Mouse (Mus musculus) embryonic facial prominence, embryonic 14.5 days (tissue): ENCODE results near the gene Nrxn3. TPM values are rescaled to one million over a fixed set of nuclear protein-coding genes. Genes with fewer than 3 reads are reported as not detected.
A peak's percentile ranks its signal among the peaks of the same experiment; 100 is the strongest.

ENCODE experiments used
- ATAC-seq: fragments of 200-750 bp; cut with Nextera tagmentation; 2 replicates; pipeline ENCODE4 v1.8.0; 2017; ENCODE audit warnings: low read depth, moderate number of reproducible peaks, moderate TSS enrichment
- DNase-seq: peaks from one replicate; pipeline ENCODE4 v3.0.0-alpha.2; 2015; ENCODE audit warnings: low spot score
- H3K27ac ChIP-seq: fragments of 300-500 bp; sonication (generic); replicated peaks from 2 replicates; pipeline ENCODE4 v1.5.1; 2014; ENCODE audit warnings: low read depth, mild to moderate bottlenecking, low read length, moderate library complexity
- H3K27me3 ChIP-seq: fragments of 300-500 bp; sonication (generic); replicated peaks from 2 replicates; pipeline ENCODE4 v1.6.1; 2014; ENCODE audit warnings: low read length; ENCODE audit not compliant: control insufficient read depth, insufficient read depth
- H3K36me3 ChIP-seq: fragments of 300-500 bp; sonication (generic); 2 replicates; pipeline ENCODE4 v1.6.1; 2014; ENCODE audit warnings: low read length, mixed read lengths; ENCODE audit not compliant: control insufficient read depth, insufficient read depth
- H3K4me1 ChIP-seq: fragments of 300-500 bp; sonication (generic); 2 replicates; pipeline ENCODE4 v1.6.1; 2014; ENCODE audit warnings: antibody characterized with exemption, low read length; ENCODE audit not compliant: control insufficient read depth, insufficient read depth
- H3K4me2 ChIP-seq: fragments of 300-500 bp; sonication (generic); 2 replicates; pipeline ENCODE4 v1.6.1; 2014; ENCODE audit warnings: low read depth, mild to moderate bottlenecking, low read length, moderate library complexity, mixed read lengths
- H3K4me3 ChIP-seq: fragments of 300-500 bp; sonication (generic); 2 replicates; pipeline ENCODE4 v1.5.1; 2014; ENCODE audit warnings: low read depth, mild to moderate bottlenecking, low read length
- H3K9ac ChIP-seq: fragments of 300-500 bp; sonication (generic); 2 replicates; pipeline ENCODE4 v1.6.1; 2014; ENCODE audit warnings: low read depth, mild to moderate bottlenecking, low read length, moderate library complexity, mixed read lengths
- H3K9me3 ChIP-seq: fragments of 300-500 bp; sonication (generic); 2 replicates; pipeline ENCODE4 v1.6.1; 2016; ENCODE audit warnings: low read length; ENCODE audit not compliant: control insufficient read depth
- WGBS: fragments of 180-500 bp; shearing (Covaris S2); extraction: QIAGEN DNeasy Blood & Tissue Kit; methylation state at CpG from one replicate; pipeline ENCODE4 v1.1.7; 2014; 5-methylcytosine and 5-hydroxymethylcytosine counted together
- polyA plus RNA-seq: library from polyadenylated mRNA; unstranded; fragments of >200 nt; fragmentation: Nextera tagmentation; extraction: Ambion mirVana; gene quantifications from 2 replicates; pipeline ENCODE4 v1.2.1, GENCODE M21; 2014

Nrxn3 gene
- polyA plus RNA-seq, 1 experiment from 2014 or later, result 2.6 TPM

DNA sequence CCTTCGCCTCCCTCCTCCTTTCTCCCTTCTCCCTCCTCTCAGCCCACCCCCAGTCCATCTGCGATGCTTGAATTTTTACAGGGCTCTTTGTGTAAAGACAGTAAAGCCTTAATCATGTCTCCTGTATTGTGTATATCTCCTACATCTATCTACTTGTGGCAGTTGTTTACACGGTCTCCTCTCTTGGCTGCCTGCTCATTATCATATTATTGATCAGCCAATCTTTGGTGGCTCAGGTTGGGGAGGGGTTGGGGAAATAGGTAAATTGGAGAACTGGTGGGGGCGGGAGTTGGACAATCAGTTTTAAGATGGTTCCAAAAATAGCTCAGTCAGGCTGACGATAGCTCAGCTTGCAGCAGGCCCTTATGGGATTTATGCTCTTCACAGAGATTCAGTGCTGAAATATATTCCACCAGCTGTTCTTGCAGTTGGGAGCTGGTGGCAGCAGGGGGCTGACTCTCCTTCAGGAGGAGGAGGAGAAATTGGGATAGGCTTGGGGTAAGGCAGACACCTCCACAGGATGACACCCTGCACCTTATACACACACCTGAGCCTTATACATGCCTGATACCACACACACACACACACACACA, 654.5 kb downstream of the Nrxn3 start:
- H3K27ac ChIP-seq, result no peak overlapping the region
- H3K36me3 ChIP-seq, result no peaks in the 10 kb centered on the region
- no peak overlapping the region for H3K9ac ChIP-seq
- ATAC-seq (no peak), DNase-seq (peak; percentile 23)
- H3K9me3 ChIP-seq, result no peaks in the 10 kb centered on the region
- H3K27me3 ChIP-seq, result no peaks in the 10 kb centered on the region
- no peaks in the 10 kb centered on the region for H3K4me1 ChIP-seq
- no peak overlapping the region for H3K4me3 ChIP-seq
- 41% methylated on average over 5 of the region's 5 CpGs for WGBS
- no peak overlapping the region for H3K4me2 ChIP-seq

DNA sequence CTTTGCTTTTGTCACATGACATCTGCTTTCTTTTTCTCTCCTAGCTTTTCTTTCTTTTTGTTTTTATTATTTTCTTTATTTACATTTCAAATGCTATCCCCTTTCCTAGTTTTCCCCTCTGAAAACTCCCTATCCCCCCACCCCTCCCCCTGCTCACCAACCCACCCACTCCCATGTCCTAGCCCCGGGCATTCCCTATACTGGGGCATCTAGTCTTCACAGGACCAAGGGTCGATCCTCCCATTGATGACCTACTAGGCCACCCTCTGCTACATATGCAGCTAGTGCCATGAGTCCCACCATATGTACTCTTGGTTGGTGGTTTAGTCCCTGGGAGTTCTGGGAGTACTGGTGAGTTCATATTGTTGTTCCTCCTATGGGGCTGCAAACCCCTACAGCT, 655.0 kb downstream of the Nrxn3 start:
- H3K27me3 ChIP-seq, result no peaks in the 10 kb centered on the region
- H3K9ac ChIP-seq, result no peak overlapping the region
- H3K4me3 ChIP-seq, result no peak overlapping the region
- DNase-seq (no peak), ATAC-seq (no peak)
- WGBS, result 90% methylated on average over 2 of the region's 2 CpGs
- H3K4me2 ChIP-seq, result no peak overlapping the region
- H3K9me3 ChIP-seq, result no peaks in the 10 kb centered on the region
- H3K36me3 ChIP-seq, result no peaks in the 10 kb centered on the region
- no peak overlapping the region for H3K27ac ChIP-seq
- no peaks in the 10 kb centered on the region for H3K4me1 ChIP-seq

DNA sequence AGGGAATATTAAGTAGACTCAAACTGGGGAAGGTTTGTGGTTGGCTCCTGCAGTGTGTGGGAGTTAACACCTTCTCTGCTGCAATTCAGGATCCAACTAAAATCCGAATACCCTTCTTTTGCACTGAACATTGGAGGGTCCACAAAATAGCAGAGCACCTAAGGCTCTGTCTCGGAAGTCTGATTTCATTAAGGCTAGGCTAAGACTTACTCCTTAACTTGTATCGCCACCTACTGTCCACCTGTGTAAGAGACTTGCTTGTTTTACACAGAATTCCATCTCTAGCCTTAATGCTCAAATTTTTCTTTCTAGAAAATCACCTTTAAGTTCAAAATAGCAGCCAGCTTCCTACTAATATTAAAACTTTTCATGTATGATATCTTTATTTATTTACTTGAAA, 660.6 kb downstream of the Nrxn3 start:
- ATAC-seq (no peak), DNase-seq (peak; percentile 63)
- Histone ChIP-seq H3K27ac (no peak overlapping the region), H3K9me3 (no peaks in the 10 kb centered on the region), H3K4me3 (no peak overlapping the region), H3K9ac (no peak overlapping the region), H3K4me2 (no peak overlapping the region), H3K36me3 (no peaks in the 10 kb centered on the region), H3K27me3 (no peaks in the 10 kb centered on the region), H3K4me1 (no peaks in the 10 kb centered on the region)
- 8% methylated on average over 3 of the region's 3 CpGs for WGBS

DNA sequence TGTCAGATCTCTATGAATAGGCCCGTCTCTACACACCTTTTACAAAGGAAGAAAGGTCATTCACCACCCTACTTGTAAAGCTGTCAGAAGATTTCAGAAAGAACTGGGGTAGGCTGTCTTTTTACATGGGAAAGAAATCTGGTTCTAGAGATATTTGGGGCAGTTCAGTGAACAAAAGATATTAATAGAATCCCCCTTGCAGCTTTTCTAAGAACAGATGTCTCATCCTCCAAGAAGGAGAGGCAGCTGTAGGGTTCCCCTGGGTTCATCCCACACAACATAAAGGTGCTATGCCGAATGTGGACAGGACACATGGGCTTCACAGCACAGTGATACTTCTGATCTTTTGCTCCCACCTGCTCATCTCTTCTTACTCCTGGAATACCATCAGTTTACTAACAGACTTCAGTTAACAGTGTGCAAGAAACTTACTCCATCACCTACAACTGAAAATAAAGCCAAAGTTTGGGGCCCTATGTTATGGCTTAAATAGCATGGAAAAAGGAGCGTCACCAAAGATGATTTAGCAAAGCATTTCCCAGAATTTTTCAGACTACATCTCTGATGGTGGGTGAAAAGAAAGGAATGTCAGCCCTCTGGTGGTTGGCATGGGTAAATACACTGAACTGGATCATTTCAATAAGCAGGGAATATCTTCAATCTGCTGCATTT, 672.6 kb downstream of the Nrxn3 start:
- peak; percentile 13 for DNase-seq
- no peaks in the 10 kb centered on the region for H3K9me3 ChIP-seq
- ATAC-seq, result no peak
- WGBS, result 49% methylated on average over 3 of the region's 3 CpGs
- no peaks in the 10 kb centered on the region for H3K27me3 ChIP-seq
- H3K27ac ChIP-seq, result no peak overlapping the region
- no peak overlapping the region for H3K9ac ChIP-seq
- H3K4me2 ChIP-seq, result no peak overlapping the region
- H3K4me3 ChIP-seq, result no peak overlapping the region
- no peaks in the 10 kb centered on the region for H3K36me3 ChIP-seq
- H3K4me1 ChIP-seq, result no peaks in the 10 kb centered on the region

DNA sequence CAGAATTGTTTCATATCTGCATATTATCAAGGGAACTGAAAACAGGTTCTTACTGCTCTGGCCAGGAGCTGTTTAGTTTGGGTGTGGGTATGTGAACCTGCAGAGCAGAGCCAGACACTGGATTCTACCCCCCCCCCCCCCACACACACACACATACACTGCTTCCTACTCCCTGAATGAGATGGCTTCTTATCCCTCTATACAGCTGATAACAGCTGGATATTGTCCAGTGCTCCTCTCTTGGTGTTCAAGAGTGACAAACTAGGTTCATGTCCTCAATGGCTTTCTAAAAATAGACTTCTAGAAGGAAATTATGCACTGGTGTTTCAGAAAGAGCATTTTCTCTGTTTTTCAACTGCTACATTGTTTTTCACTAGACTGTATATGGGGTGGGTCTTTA, 713.8 kb downstream of the Nrxn3 start:
- no peak for ATAC-seq

DNA sequence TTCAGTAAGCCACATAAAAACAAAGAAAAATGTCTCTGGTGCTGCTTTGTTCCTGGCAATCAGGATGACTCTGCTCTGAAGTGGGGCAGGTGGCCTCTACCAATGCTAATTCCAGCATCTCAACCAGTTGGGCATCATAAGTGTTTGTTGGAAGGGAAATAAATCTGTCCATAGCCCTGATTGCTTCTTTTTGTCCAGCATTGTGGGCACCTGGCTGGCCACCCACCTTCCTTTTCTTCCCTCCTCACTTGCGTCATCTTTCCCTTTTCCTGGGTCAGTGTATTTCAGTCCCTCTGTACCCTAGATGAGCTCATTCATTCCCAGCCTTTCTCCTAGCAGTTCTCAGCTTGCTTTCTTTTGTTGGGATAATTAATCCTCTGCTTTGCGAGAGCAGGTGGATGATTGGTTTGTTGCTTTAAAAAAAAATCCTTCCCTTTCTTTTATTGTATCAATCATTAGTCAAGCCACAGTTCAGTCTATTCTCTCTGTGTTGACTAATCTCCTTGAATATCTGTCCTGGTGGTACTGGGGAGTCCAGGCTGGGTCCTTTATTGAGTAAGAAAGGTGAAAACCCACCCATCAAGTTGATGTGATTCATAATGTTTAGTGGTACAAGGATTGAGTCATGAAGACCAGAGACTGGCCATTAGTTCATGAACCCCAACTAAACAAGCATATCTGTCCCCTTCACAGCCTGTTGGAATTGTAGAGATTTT, 719.8 kb downstream of the Nrxn3 start:
- no peaks in the 10 kb centered on the region for H3K4me1 ChIP-seq
- H3K4me2 ChIP-seq, result no peak overlapping the region
- ATAC-seq (no peak), DNase-seq (no peak)
- no peak overlapping the region for H3K27ac ChIP-seq
- H3K9ac ChIP-seq, result no peak overlapping the region
- WGBS, result 47% methylated on average over 2 of the region's 2 CpGs
- H3K36me3 ChIP-seq, result no peaks in the 10 kb centered on the region
- H3K4me3 ChIP-seq, result no peak overlapping the region
- no peaks in the 10 kb centered on the region for H3K9me3 ChIP-seq
- H3K27me3 ChIP-seq, result no peaks in the 10 kb centered on the region

More for the DNA sequence above, 713.8 kb downstream of the Nrxn3 start:
- H3K27me3 ChIP-seq, result no peaks in the 10 kb centered on the region
- no peak overlapping the region for H3K27ac ChIP-seq
- no peak overlapping the region for H3K9ac ChIP-seq
- H3K4me1 ChIP-seq, result no peaks in the 10 kb centered on the region
- H3K4me3 ChIP-seq, result no peak overlapping the region
- no peak for DNase-seq
- no peak overlapping the region for H3K4me2 ChIP-seq
- H3K9me3 ChIP-seq, result no peaks in the 10 kb centered on the region
- H3K36me3 ChIP-seq, result no peaks in the 10 kb centered on the region

DNA sequence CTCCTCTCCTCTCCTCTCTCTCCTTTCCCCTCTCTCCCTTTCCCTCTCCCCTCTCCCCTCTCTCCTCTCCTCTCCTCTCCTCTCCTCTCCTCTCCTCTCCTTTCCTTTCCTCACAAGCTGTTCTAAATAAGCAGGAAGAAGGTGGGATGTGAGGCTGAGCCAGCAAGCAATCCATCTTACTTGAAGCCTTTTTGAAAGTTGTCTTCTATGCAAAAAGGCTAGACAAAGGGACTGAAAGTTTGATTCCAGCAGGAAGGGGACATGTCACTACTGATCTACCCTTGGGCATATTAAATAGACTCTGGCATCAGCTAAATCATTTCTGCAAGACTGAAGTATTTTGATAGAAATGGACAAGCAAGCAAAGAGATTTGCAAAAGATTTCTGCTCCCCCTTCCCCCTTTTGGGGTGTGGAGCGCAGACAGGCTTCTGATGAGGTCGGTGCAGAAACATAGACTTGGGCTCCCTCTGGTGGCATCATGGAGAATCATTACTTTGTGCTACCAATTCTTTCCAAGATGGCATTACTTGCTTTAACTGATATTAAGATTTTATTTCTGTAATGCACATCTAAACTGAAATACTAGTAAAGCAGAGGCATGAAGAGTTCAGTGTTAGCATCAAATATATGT, 728.1 kb downstream of the Nrxn3 start:
- H3K4me2 ChIP-seq, result no peak overlapping the region
- no peaks in the 10 kb centered on the region for H3K36me3 ChIP-seq
- H3K4me1 ChIP-seq, result no peaks in the 10 kb centered on the region
- 3% methylated on average over 2 of the region's 2 CpGs for WGBS
- no peak overlapping the region for H3K27ac ChIP-seq
- ATAC-seq (peak; percentile 47; the same call in 1 of the 2 replicates), DNase-seq (peak; percentile 64)
- no peaks in the 10 kb centered on the region for H3K9me3 ChIP-seq
- no peak overlapping the region for H3K9ac ChIP-seq
- no peak overlapping the region for H3K4me3 ChIP-seq
- H3K27me3 ChIP-seq, result no peaks in the 10 kb centered on the region

DNA sequence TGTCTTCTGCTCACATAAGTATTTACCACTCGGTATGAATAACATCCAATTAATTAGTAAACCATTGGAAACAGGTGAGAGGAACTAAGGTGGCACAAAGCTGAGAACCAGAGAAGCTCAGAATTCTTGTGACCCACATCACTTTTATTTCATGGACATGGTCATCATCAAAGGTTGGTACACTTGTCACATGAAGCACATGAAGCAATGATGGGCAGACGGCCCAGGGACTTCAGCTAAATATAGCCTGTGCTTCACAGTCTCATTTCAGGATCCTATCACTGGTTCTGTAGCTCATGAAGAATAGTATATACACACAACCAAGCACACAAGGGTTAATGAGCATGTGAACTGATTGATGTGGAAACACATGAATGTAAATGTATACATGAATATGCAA, 747.5 kb downstream of the Nrxn3 start:
- 77% methylated on average over 2 of the region's 2 CpGs for WGBS
- Histone ChIP-seq H3K27me3 (no peaks in the 10 kb centered on the region), H3K4me3 (no peak overlapping the region), H3K4me2 (no peak overlapping the region), H3K36me3 (no peaks in the 10 kb centered on the region), H3K4me1 (no peaks in the 10 kb centered on the region), H3K27ac (no peak overlapping the region), H3K9ac (no peak overlapping the region), H3K9me3 (no peaks in the 10 kb centered on the region)
- DNase-seq (no peak), ATAC-seq (no peak)
